Mouse (Mus musculus): ENCODE measurements around the gene Krt23. TPM values are rescaled to one million over a fixed set of nuclear protein-coding genes. Genes with fewer than 3 reads are reported as not detected.

Krt23 gene
- polyA plus RNA-seq, 1 experiment from 2014 or later, result 0.09 TPM

- CTCF ChIA-PET, result no interaction called here
- POLR2A ChIA-PET, result interaction anchor here (1.2 kb wide), 1 partner anchor 53 kb away, joined by 3 read pairs; no protein-coding TSS in a partner anchor
- ATAC-seq, result no peak
- no peak for DNase-seq (ENCODE audit: low read depth, low spot score)
- no peak for TF ChIP-seq CTCF (IDR thresholded peaks at IDR 0.05)
- H3K27me3 ChIP-seq, result no peaks in the 10 kb centered on the region
- in situ Hi-C loops (cut with MboI; ENCODE audit: low pct_unique_long_range_greater_than_20kb), result loop anchor here (25.0 kb wide), 1 partner anchor 273 kb away; the partner anchor contains the start of gene Gm11595
Observed at GRCm38 (mm10) chr11:99489233-99489632, 3.7 kb downstream of the Krt23 start.

- DNase-seq (ENCODE audit: low read depth, low spot score) (no peak), ATAC-seq (no peak)
- POLR2A ChIA-PET, result no interaction called here
- H3K27me3 ChIP-seq, result no peaks in the 10 kb centered on the region
- in situ Hi-C loops (cut with MboI; ENCODE audit: low pct_unique_long_range_greater_than_20kb), result loop anchor here (25.0 kb wide), 1 partner anchor 287 kb away; the partner anchor contains the start of gene Gm11595
- CTCF ChIA-PET, result no interaction called here
- no peak for TF ChIP-seq CTCF (IDR thresholded peaks at IDR 0.05)
Observed at GRCm38 (mm10) chr11:99474981-99475380, 18.0 kb downstream of the Krt23 start.

GRCm38 (mm10) chr11:99473433-99473832 lies 19.5 kb downstream of the Krt23 start:
- ChIA-PET CTCF (no interaction called here), POLR2A (no interaction called here)
- ATAC-seq (no peak), DNase-seq (ENCODE audit: low read depth, low spot score) (no peak)
- H3K27me3 ChIP-seq, result no peaks in the 10 kb centered on the region
- TF ChIP-seq CTCF (IDR thresholded peaks at IDR 0.05), result no peak
- in situ Hi-C loops (cut with MboI; ENCODE audit: low pct_unique_long_range_greater_than_20kb), result no loop called here

GRCm38 (mm10) chr11:99472405-99472804 lies 20.5 kb downstream of the Krt23 start:
- POLR2A ChIA-PET, result interaction anchor here (0.6 kb wide), 1 partner anchor 431 kb away, joined by 5 read pairs; no protein-coding TSS in a partner anchor
- no peaks in the 10 kb centered on the region for H3K27me3 ChIP-seq
- in situ Hi-C loops (cut with MboI; ENCODE audit: low pct_unique_long_range_greater_than_20kb), result no loop called here
- DNase-seq (ENCODE audit: low read depth, low spot score), result peak; percentile 28
- CTCF ChIA-PET, result no interaction called here
- ATAC-seq, result peak; percentile 44
- no peak for TF ChIP-seq CTCF (IDR thresholded peaks at IDR 0.05)

- DNase-seq (ENCODE audit: low read depth, low spot score) (peak; percentile 54), ATAC-seq (peak; percentile 83)
- in situ Hi-C loops (cut with MboI; ENCODE audit: low pct_unique_long_range_greater_than_20kb), result no loop called here
- no peak for TF ChIP-seq CTCF (IDR thresholded peaks at IDR 0.05)
- POLR2A ChIA-PET, result no interaction called here
- CTCF ChIA-PET, result no interaction called here
- H3K27me3 ChIP-seq, result no peaks in the 10 kb centered on the region
Observed at GRCm38 (mm10) chr11:99471946-99472345, 21.0 kb downstream of the Krt23 start.

GRCm38 (mm10) chr11:99469228-99469627 lies 23.7 kb downstream of the Krt23 start:
- in situ Hi-C loops (cut with MboI; ENCODE audit: low pct_unique_long_range_greater_than_20kb), result loop anchor here (5.0 kb wide), 3 partner anchors 103 to 703 kb away; no protein-coding TSS in a partner anchor
- ATAC-seq, result no peak
- ChIA-PET CTCF (no interaction called here), POLR2A (no interaction called here)
- DNase-seq (ENCODE audit: low read depth, low spot score), result no peak
- no peak for TF ChIP-seq CTCF (IDR thresholded peaks at IDR 0.05)
- H3K27me3 ChIP-seq, result no peaks in the 10 kb centered on the region

GRCm38 (mm10) chr11:99468566-99468965 lies 24.4 kb downstream of the Krt23 start:
- CTCF ChIA-PET, result no interaction called here
- no peaks in the 10 kb centered on the region for H3K27me3 ChIP-seq
- TF ChIP-seq CTCF (IDR thresholded peaks at IDR 0.05), result no peak
- POLR2A ChIA-PET, result interaction anchor here (0.6 kb wide), 1 partner anchor 106 kb away, joined by 3 read pairs; no protein-coding TSS in a partner anchor
- DNase-seq (ENCODE audit: low read depth, low spot score) (no peak), ATAC-seq (no peak)
- in situ Hi-C loops (cut with MboI; ENCODE audit: low pct_unique_long_range_greater_than_20kb), result loop anchor here (5.0 kb wide), 3 partner anchors 104 to 704 kb away; no protein-coding TSS in a partner anchor

- ATAC-seq (no peak), DNase-seq (ENCODE audit: low read depth, low spot score) (no peak)
- no peaks in the 10 kb centered on the region for H3K27me3 ChIP-seq
- in situ Hi-C loops (cut with MboI; ENCODE audit: low pct_unique_long_range_greater_than_20kb), result loop anchor here (5.0 kb wide), 3 partner anchors 106 to 706 kb away; no protein-coding TSS in a partner anchor
- ChIA-PET CTCF (interaction anchor here (1.0 to 2.5 kb wide), 2 partner anchors 107 to 703 kb away, joined by 3 to 7 read pairs; no protein-coding TSS in a partner anchor), POLR2A (no interaction called here)
- no peak for TF ChIP-seq CTCF (IDR thresholded peaks at IDR 0.05)
Observed at GRCm38 (mm10) chr11:99466316-99466715, 26.6 kb downstream of the Krt23 start.

- no peaks in the 10 kb centered on the region for H3K27me3 ChIP-seq
- peak; percentile 81 for TF ChIP-seq CTCF (IDR thresholded peaks at IDR 0.05)
- CTCF ChIA-PET, result interaction anchor here (1.0 to 2.3 kb wide), 6 partner anchors 52 to 833 kb away, joined by 6 to 14 read pairs (median 9); no protein-coding TSS in a partner anchor
- POLR2A ChIA-PET, result no interaction called here
- in situ Hi-C loops (cut with MboI; ENCODE audit: low pct_unique_long_range_greater_than_20kb), result loop anchor here (5.0 kb wide), 6 partner anchors 53 to 832 kb away; no protein-coding TSS in a partner anchor
- no peak for ATAC-seq
- DNase-seq (ENCODE audit: low read depth, low spot score), result peak; percentile 44
Observed at GRCm38 (mm10) chr11:99464836-99465235, 28.1 kb downstream of the Krt23 start.

- ATAC-seq (no peak), DNase-seq (ENCODE audit: low read depth, low spot score) (no peak)
- in situ Hi-C loops (cut with MboI; ENCODE audit: low pct_unique_long_range_greater_than_20kb), result loop anchor here (5.0 kb wide), 3 partner anchors 51 to 834 kb away; no protein-coding TSS in a partner anchor
- CTCF ChIA-PET, result interaction anchor here (1.6 to 2.3 kb wide), 6 partner anchors 51 to 835 kb away, joined by 5 to 14 read pairs (median 9); no protein-coding TSS in a partner anchor
- no peaks in the 10 kb centered on the region for H3K27me3 ChIP-seq
- POLR2A ChIA-PET, result no interaction called here
- TF ChIP-seq CTCF (IDR thresholded peaks at IDR 0.05), result peak; percentile 64
Observed at GRCm38 (mm10) chr11:99463155-99463554, 29.8 kb downstream of the Krt23 start.

- no peak for TF ChIP-seq CTCF (IDR thresholded peaks at IDR 0.05)
- CTCF ChIA-PET, result interaction anchor here (0.6 kb wide), 1 partner anchor 834 kb away, joined by 3 read pairs; no protein-coding TSS in a partner anchor
- ATAC-seq (no peak), DNase-seq (ENCODE audit: low read depth, low spot score) (no peak)
- no peaks in the 10 kb centered on the region for H3K27me3 ChIP-seq
- POLR2A ChIA-PET, result no interaction called here
- in situ Hi-C loops (cut with MboI; ENCODE audit: low pct_unique_long_range_greater_than_20kb), result loop anchor here (5.0 kb wide), 3 partner anchors 49 to 836 kb away; no protein-coding TSS in a partner anchor
Observed at GRCm38 (mm10) chr11:99461736-99462135, 31.2 kb downstream of the Krt23 start.

Measured in Patski (cell line).